Mouse (Mus musculus) thymus, adult 2 months (tissue): Measurements from ENCODE around the gene Limk1. TPM values are rescaled to one million over a fixed set of nuclear protein-coding genes. Genes with fewer than 3 reads are reported as not detected.

Source experiments
- DNase-seq: peaks from one replicate; pipeline ENCODE4 v3.0.0; 2021
- H3K27ac ChIP-seq: fragments of 200-500 bp; 2 replicates; pipeline ENCODE4 v1.5.1; 2012; ENCODE audit warnings: low read length, control low read depth; ENCODE audit not compliant: control insufficient read depth, insufficient read depth
- H3K27me3 ChIP-seq: fragments of 200-500 bp; 2 replicates; pipeline ENCODE4 v1.6.1; 2012; ENCODE audit warnings: mild to moderate bottlenecking, low read length, moderate library complexity, mixed read lengths; ENCODE audit not compliant: control insufficient read depth, insufficient read depth
- H3K36me3 ChIP-seq: fragments of 200-500 bp; 2 replicates; pipeline ENCODE4 v1.6.1; 2012; ENCODE audit warnings: mild to moderate bottlenecking, low read length, moderate library complexity; ENCODE audit not compliant: control insufficient read depth, insufficient read depth
- H3K4me1 ChIP-seq: fragments of 200-500 bp; replicated peaks from 2 replicates; pipeline ENCODE4 v1.6.1; 2012; ENCODE audit warnings: low read length; ENCODE audit not compliant: control insufficient read depth, insufficient read depth
- H3K4me3 ChIP-seq: fragments of 200-500 bp; 2 replicates; pipeline ENCODE4 v1.5.1; 2012; ENCODE audit warnings: mild to moderate bottlenecking, low read length, control low read depth, moderate library complexity; ENCODE audit not compliant: control insufficient read depth, insufficient read depth
- CTCF ChIP-seq: fragments of 200-500 bp; IDR thresholded peaks from 2 replicates; pipeline ENCODE4 v1.5.1; 2012; ENCODE audit warnings: mild to moderate bottlenecking, control low read depth, low read length, moderate library complexity, borderline replicate concordance; ENCODE audit not compliant: control insufficient read depth, poor library complexity, insufficient read depth; ENCODE audit errors: extremely low read depth
- POLR2A ChIP-seq: fragments of 200-500 bp; IDR thresholded peaks from 2 replicates; pipeline ENCODE4 v1.6.1; 2012; ENCODE audit warnings: mild to moderate bottlenecking, low read length, control low read depth, moderate library complexity; ENCODE audit not compliant: control insufficient read depth, poor library complexity, insufficient read depth; ENCODE audit errors: extremely low read depth
- WGBS: fragments of 180-500 bp; shearing (Covaris S2); methylation state at CpG from one replicate; pipeline ENCODE4 v1.1.7; 2018; 5-methylcytosine and 5-hydroxymethylcytosine counted together
- polyA plus RNA-seq: library from polyadenylated mRNA; depleted of rRNA; stranded (reverse); fragments of >200 nt; gene quantifications from 2 replicates; pipeline ENCODE4 v1.2.3, GENCODE M21; 2012

The Limk1 gene
- polyA plus RNA-seq, 1 experiment = 31.8 TPM

GRCm38 (mm10) chr5:134638461-134639268 is 49.7 kb downstream of the Limk1 start:
- DNase-seq = no peak
- under 1% methylated on average over 85 of the region's 85 CpGs for WGBS
- Histone ChIP-seq H3K27ac (peak overlapping the region; percentile 56), H3K4me3 (peak overlapping the region; percentile 82), H3K4me1 (peaks cover 9% of the 10 kb centered on the region), H3K36me3 (peaks cover 8% of the 10 kb centered on the region; the same call in 1 of the 2 replicates), H3K27me3 (no peaks in the 10 kb centered on the region)
- no peak for TF ChIP-seq POLR2A
- TF ChIP-seq CTCF = no peak

- peak overlapping the region; percentile 82; the same call in 1 of the 2 replicates for H3K4me3 ChIP-seq
- WGBS = 7% methylated on average over 5 of the region's 5 CpGs
- H3K36me3 ChIP-seq = peaks cover 11% of the 10 kb centered on the region; the same call in 1 of the 2 replicates
- DNase-seq = no peak
- no peak overlapping the region for H3K27ac ChIP-seq
- peaks cover 9% of the 10 kb centered on the region for H3K4me1 ChIP-seq
- no peaks in the 10 kb centered on the region for H3K27me3 ChIP-seq
- no peak for TF ChIP-seq POLR2A
- no peak for TF ChIP-seq CTCF
Measured at GRCm38 (mm10) chr5:134637820-134638367, 50.5 kb downstream of the Limk1 start.

DNA sequence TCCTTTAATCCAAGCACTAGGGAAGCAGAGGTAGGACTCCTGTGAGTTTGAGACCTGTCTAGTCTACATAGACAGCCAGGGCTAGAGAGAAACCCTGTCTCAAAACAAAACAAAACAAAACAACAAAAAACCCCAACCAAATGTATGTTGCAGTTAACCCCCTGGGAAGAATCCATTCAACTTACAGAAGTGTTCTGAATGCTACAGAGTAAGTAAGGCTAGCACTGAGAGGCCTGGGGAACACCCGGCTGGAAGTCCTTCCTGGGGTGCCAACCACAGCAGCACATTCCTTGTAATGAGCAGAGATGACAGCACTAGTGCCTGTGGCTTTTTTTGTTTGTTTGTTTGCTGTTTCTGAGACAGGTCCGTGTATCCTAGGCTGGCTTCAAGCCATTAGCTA is 55.6 kb downstream of the Limk1 start:
- no peaks in the 10 kb centered on the region for H3K27me3 ChIP-seq
- H3K4me1 ChIP-seq = peaks cover 9% of the 10 kb centered on the region
- 74% methylated on average over 2 of the region's 2 CpGs for WGBS
- H3K36me3 ChIP-seq = peaks cover 12% of the 10 kb centered on the region; the same call in 1 of the 2 replicates
- H3K27ac ChIP-seq = no peak overlapping the region
- DNase-seq = no peak
- TF ChIP-seq POLR2A = no peak
- no peak for TF ChIP-seq CTCF
- H3K4me3 ChIP-seq = no peak overlapping the region

DNA sequence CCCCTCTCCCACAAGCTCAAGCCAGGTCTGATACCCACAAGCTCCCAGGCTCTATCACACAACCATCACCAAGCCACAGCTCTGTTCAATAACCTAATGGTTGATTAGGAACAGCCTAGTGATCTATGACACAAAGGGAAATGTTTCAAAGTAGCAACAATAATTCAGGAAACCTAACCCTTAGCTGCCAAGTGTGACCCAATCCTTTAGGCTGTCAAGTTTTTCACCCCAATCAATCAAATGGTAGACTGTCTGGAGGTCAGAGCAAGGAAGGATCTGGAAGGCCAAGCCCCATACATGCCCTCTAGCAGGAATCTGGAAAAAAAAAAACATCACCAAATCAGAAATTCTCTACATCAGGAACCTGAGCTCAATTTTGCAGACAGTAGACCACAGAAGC is 57.6 kb downstream of the Limk1 start:
- no peak overlapping the region for H3K4me3 ChIP-seq
- 0 out of 2 replicates have a peak, but pooled peaks cover 5% of the 10 kb centered on the region for H3K4me1 ChIP-seq
- TF ChIP-seq POLR2A (no peak), CTCF (no peak)
- no peak for DNase-seq
- no peaks in the 10 kb centered on the region for H3K27me3 ChIP-seq
- peaks cover 21% of the 10 kb centered on the region for H3K36me3 ChIP-seq
- H3K27ac ChIP-seq = no peak overlapping the region

GRCm38 (mm10) chr5:134629508-134629907 is 58.9 kb downstream of the Limk1 start:
- Histone ChIP-seq H3K27me3 (no peaks in the 10 kb centered on the region), H3K4me3 (no peak overlapping the region), H3K27ac (no peak overlapping the region), H3K4me1 (no peaks in the 10 kb centered on the region), H3K36me3 (peaks cover 30% of the 10 kb centered on the region)
- WGBS = 93% methylated on average over 4 of the region's 4 CpGs
- no peak for DNase-seq
- TF ChIP-seq CTCF (no peak), POLR2A (no peak)

- peaks cover 75% of the 10 kb centered on the region for H3K36me3 ChIP-seq
- 97% methylated on average over 2 of the region's 2 CpGs for WGBS
- H3K27me3 ChIP-seq = no peaks in the 10 kb centered on the region
- no peak overlapping the region for H3K27ac ChIP-seq
- no peak overlapping the region for H3K4me3 ChIP-seq
- no peaks in the 10 kb centered on the region for H3K4me1 ChIP-seq
- no peak for DNase-seq
- TF ChIP-seq POLR2A (no peak), CTCF (no peak)
Measured at GRCm38 (mm10) chr5:134622069-134622468, 66.3 kb downstream of the Limk1 start.
